14 mouse cellular contexts compared by ENCODE assay signal in the genomic region with DNA sequence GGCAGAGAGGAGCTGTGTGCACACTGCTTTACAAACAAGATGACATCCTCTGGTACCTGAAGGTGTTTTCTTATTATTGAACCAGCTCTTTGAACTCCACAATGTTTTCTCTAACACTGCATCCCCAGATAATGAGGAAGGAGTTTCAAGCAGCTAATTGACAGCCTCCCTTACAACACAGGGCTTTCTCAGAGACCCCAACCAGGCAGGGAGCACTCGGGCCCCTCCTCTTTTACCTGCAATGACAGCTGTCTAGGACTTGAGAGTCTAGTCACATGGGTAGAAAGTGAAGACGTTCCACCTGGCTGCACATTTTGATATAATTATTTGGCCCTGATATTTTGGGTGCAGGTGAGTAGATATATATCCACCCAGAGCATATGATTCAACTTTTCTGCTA.
"Had no signal": no experiment of that assay in that cellular context is flagged by ENCODE, and none has a peak within 500 bp of the region (broad histone marks: within the 10 kb centered on the region; RNA-seq: fewer than 3 reads in every experiment).

No protein-coding gene starts in this region.

- H3K36me3 ChIP-seq: neural tube, embryonic 13.5 days; neural tube, embryonic 15.5 days; stomach, embryonic 15.5 days had no signal

- H3K9me3 ChIP-seq: neural tube, embryonic 13.5 days; neural tube, embryonic 15.5 days; stomach, embryonic 15.5 days had no signal

- DNase-seq: retina, postnatal 1 day; right cerebral cortex, postnatal 14 days; right cerebral cortex, postnatal 4 days; spleen, adult 18-20 months; thymus, adult 18-20 months; thymus, adult 2 months; thymus, postnatal 14 days; thymus, postnatal 25 days; thymus, postnatal 36 days; thymus, postnatal 4 days had no signal

- H3K27ac ChIP-seq: neural tube, embryonic 13.5 days; neural tube, embryonic 15.5 days; stomach, embryonic 15.5 days; stomach, postnatal 0 days had no signal

- H3K4me1 ChIP-seq: neural tube, embryonic 13.5 days; neural tube, embryonic 15.5 days; stomach, embryonic 15.5 days had no signal

- H3K4me2 ChIP-seq: neural tube, embryonic 13.5 days; neural tube, embryonic 15.5 days; stomach, embryonic 15.5 days had no signal

- H3K9ac ChIP-seq: neural tube, embryonic 13.5 days; neural tube, embryonic 15.5 days; stomach, embryonic 15.5 days had no signal

- H3K27me3 ChIP-seq: neural tube, embryonic 15.5 days; stomach, embryonic 15.5 days had no signal

- H3K4me3 ChIP-seq: neural tube, embryonic 13.5 days; neural tube, embryonic 15.5 days; stomach, embryonic 15.5 days had no signal
